Mouse (Mus musculus) liver, adult 2 months (tissue): Measurements from ENCODE around the gene Stmn1. TPM values are rescaled to one million over a fixed set of nuclear protein-coding genes. Genes with fewer than 3 reads are reported as not detected.

ENCODE experiments used
- DNase-seq: peaks from one replicate; pipeline ENCODE4 v3.0.0-alpha.2; 2011; ENCODE audit warnings: low read depth, low spot score; ENCODE audit errors: extremely low read depth
- H3K27ac ChIP-seq: fragments of 200-500 bp; replicated peaks from 2 replicates; pipeline ENCODE4 v1.5.1; 2012; ENCODE audit warnings: low read depth, mild to moderate bottlenecking, control low read depth, inconsistent platforms, low read length; ENCODE audit not compliant: insufficient read depth
- H3K27me3 ChIP-seq: fragments of 200-500 bp; 2 replicates; pipeline ENCODE4 v1.6.1; 2012; ENCODE audit warnings: mild to moderate bottlenecking, moderate library complexity, low read length, inconsistent platforms; ENCODE audit not compliant: control insufficient read depth, insufficient read depth
- H3K36me3 ChIP-seq: fragments of 200-500 bp; 2 replicates; pipeline ENCODE4 v1.6.1; 2012; ENCODE audit warnings: low read length, inconsistent platforms; ENCODE audit not compliant: control insufficient read depth, insufficient read depth
- H3K4me1 ChIP-seq: fragments of 200-500 bp; 2 replicates; pipeline ENCODE4 v1.6.1; 2011; ENCODE audit warnings: low read length; ENCODE audit not compliant: control insufficient read depth, insufficient read depth
- H3K4me3 ChIP-seq: fragments of 200-500 bp; 2 replicates; pipeline ENCODE4 v1.5.1; 2011; ENCODE audit warnings: low read depth, mild to moderate bottlenecking, control low read depth, low read length, moderate library complexity; ENCODE audit not compliant: insufficient read depth
- H3K79me2 ChIP-seq: fragments of 200-500 bp; 2 replicates; pipeline ENCODE4 v1.6.1; 2012; ENCODE audit warnings: inconsistent platforms, mild to moderate bottlenecking, low read length, moderate library complexity; ENCODE audit not compliant: control insufficient read depth, insufficient read depth
- H3K9ac ChIP-seq: fragments of 200-500 bp; 2 replicates; pipeline ENCODE4 v1.6.1; 2012; ENCODE audit warnings: low read depth, mild to moderate bottlenecking, control low read depth, inconsistent platforms, low read length
- CTCF ChIP-seq: fragments of 200-500 bp; IDR thresholded peaks from 2 replicates; pipeline ENCODE4 v1.5.1; 2011; ENCODE audit warnings: low read depth, low read length, control low read depth
- POLR2A ChIP-seq: fragments of 200-500 bp; IDR thresholded peaks from 2 replicates; pipeline ENCODE4 v1.6.1; 2011; ENCODE audit warnings: low read length, control low read depth; ENCODE audit not compliant: insufficient read depth; ENCODE audit errors: extremely low read depth
- WGBS: fragments of 180-500 bp; shearing (Covaris S2); methylation state at CpG from one replicate; pipeline ENCODE4 v1.1.7; 2018; 5-methylcytosine and 5-hydroxymethylcytosine counted together
- polyA plus RNA-seq: library from polyadenylated mRNA; depleted of rRNA; stranded (reverse); fragments of >200 nt; gene quantifications from 2 replicates; pipeline ENCODE4 v1.2.3, GENCODE M21; 2012
- total RNA-seq: library from RNA; depleted of rRNA; stranded (reverse); fragments of >200 nt; gene quantifications from 2 replicates; pipeline ENCODE4 v1.2.3, GENCODE M21; 2014

Stmn1 gene
- total and polyA plus RNA-seq, 2 experiments, result 0.49 to 4.4 TPM

GRCm38 (mm10) chr4:134453619-134454400, 14.3 kb upstream of the Stmn1 start:
- H3K36me3 ChIP-seq, result no peaks in the 10 kb centered on the region
- no peak for DNase-seq
- no peak overlapping the region for H3K9ac ChIP-seq
- WGBS, result 44% methylated on average over 34 of the region's 34 CpGs
- H3K4me1 ChIP-seq, result no peaks in the 10 kb centered on the region
- H3K4me3 ChIP-seq, result no peak overlapping the region
- H3K27ac ChIP-seq, result no peak overlapping the region
- H3K27me3 ChIP-seq, result peaks cover 5% of the 10 kb centered on the region; the same call in 1 of the 2 replicates
- H3K79me2 ChIP-seq, result no peaks in the 10 kb centered on the region
- TF ChIP-seq POLR2A, result no peak
- no peak for TF ChIP-seq CTCF

DNA sequence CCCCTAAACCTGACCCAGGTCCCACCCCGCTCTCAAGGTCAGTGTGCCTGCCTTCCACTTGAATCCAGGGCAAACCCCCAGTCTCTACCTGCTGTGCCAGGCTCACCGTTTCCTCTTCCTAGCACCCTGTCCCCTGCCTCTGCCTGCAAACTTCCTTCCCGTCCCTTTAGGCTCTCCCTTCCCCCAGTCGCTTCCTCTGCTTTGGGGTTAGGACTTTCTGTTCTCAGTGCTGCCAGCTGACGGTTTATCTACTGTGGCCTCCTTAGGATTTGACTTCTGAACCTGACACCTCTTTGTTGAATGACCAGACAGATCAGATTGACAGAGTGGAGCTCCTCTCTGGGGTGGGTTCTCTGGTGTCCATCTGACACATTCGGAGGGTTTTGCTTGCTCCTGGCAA, 12.8 kb upstream of the Stmn1 start:
- no peak for DNase-seq
- TF ChIP-seq POLR2A, result no peak
- TF ChIP-seq CTCF, result no peak
- no peaks in the 10 kb centered on the region for H3K4me1 ChIP-seq
- H3K9ac ChIP-seq, result no peak overlapping the region
- no peaks in the 10 kb centered on the region for H3K36me3 ChIP-seq
- no peak overlapping the region for H3K27ac ChIP-seq
- H3K4me3 ChIP-seq, result no peak overlapping the region
- peaks cover 5% of the 10 kb centered on the region; the same call in 1 of the 2 replicates for H3K27me3 ChIP-seq
- 44% methylated on average over 6 of the region's 6 CpGs for WGBS
- H3K79me2 ChIP-seq, result no peaks in the 10 kb centered on the region

DNA sequence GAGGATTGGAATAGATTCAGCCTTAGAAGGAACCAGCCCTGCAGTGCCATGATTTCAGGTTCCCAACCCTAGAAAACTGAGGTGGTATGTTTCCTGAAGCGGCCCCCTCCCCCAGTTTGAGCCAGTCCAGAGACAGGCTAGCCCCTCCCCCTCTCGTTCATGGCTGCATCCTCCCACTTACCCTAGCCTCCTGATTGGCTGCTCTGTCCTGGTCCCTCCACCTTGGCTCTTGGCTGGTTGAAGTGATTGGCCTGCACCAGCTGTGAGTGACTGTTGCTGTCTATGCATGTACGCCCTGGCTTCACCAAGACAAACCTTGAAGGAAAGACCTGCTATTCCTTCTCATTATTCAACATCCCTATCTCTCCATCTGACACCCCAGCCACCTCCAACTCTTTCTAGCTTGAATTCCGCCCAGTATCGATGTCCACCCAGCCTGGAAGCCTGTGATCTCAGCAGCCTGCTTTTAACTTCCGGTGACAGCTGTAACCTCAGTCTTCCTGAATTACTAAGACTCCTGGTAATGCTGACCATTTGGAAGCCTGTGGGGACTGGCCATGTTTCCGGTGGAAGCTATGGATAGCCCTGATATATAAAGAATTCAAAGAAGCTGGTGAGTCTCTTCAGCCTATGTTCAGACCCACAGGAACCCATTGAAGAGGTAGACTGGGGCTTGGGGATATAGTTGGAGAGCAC, 10.8 kb upstream of the Stmn1 start:
- Histone ChIP-seq H3K27ac (no peak overlapping the region), H3K79me2 (no peaks in the 10 kb centered on the region), H3K4me3 (no peak overlapping the region), H3K36me3 (no peaks in the 10 kb centered on the region), H3K9ac (no peak overlapping the region), H3K27me3 (peaks cover 5% of the 10 kb centered on the region; the same call in 1 of the 2 replicates), H3K4me1 (no peaks in the 10 kb centered on the region)
- WGBS, result 76% methylated on average over 7 of the region's 7 CpGs
- TF ChIP-seq POLR2A, result no peak
- no peak for TF ChIP-seq CTCF
- DNase-seq, result no peak

DNA sequence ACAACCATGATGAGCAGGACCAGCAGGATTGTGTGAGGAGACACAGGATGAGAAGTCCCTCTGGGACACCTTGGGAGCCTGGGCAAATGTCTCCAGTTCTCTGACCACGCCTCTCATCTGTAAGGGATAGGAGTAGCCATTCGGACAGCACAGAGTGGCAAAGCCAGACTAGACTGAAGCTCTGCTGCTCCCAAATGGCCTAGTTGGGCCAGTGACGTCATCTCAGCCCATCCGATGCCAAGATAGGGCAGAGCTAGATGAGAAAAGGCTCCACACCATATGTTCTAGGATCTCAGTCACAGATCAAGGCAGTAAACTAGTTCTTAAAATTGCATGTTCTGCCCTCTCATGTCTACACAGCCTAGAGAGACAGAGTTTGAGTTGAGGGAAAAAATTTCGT, 9.3 kb upstream of the Stmn1 start:
- H3K27ac ChIP-seq, result no peak overlapping the region
- WGBS, result 87% methylated on average over 5 of the region's 5 CpGs

GRCm38 (mm10) chr4:134460277-134460676, 7.8 kb upstream of the Stmn1 start:
- TF ChIP-seq POLR2A (no peak), CTCF (no peak)
- WGBS, result 69% methylated on average over 10 of the region's 10 CpGs
- Histone ChIP-seq H3K9ac (no peak overlapping the region), H3K4me1 (no peaks in the 10 kb centered on the region), H3K27ac (no peak overlapping the region), H3K79me2 (no peaks in the 10 kb centered on the region), H3K36me3 (no peaks in the 10 kb centered on the region), H3K27me3 (no peaks in the 10 kb centered on the region), H3K4me3 (no peak overlapping the region)
- DNase-seq, result no peak

More for the DNA sequence above, 9.3 kb upstream of the Stmn1 start:
- Histone ChIP-seq H3K27me3 (peaks cover 2% of the 10 kb centered on the region; the same call in 1 of the 2 replicates), H3K4me1 (no peaks in the 10 kb centered on the region), H3K9ac (no peak overlapping the region), H3K79me2 (no peaks in the 10 kb centered on the region), H3K36me3 (no peaks in the 10 kb centered on the region), H3K4me3 (no peak overlapping the region)
- TF ChIP-seq POLR2A (no peak), CTCF (no peak)
- DNase-seq, result no peak

- no peaks in the 10 kb centered on the region for H3K27me3 ChIP-seq
- no peak overlapping the region for H3K9ac ChIP-seq
- no peak overlapping the region for H3K27ac ChIP-seq
- no peaks in the 10 kb centered on the region for H3K4me1 ChIP-seq
- H3K4me3 ChIP-seq, result no peak overlapping the region
- no peaks in the 10 kb centered on the region for H3K36me3 ChIP-seq
- 83% methylated on average over 5 of the region's 5 CpGs for WGBS
- TF ChIP-seq CTCF (no peak), POLR2A (no peak)
- no peaks in the 10 kb centered on the region for H3K79me2 ChIP-seq
- DNase-seq, result no peak
Measured at GRCm38 (mm10) chr4:134461252-134461651, 6.9 kb upstream of the Stmn1 start.
